Mouse (Mus musculus) ES-CJ7 (cell line): ENCODE results near the gene Tlcd2.

ENCODE experiments used
- DNase-seq: peaks from one replicate; pipeline ENCODE4 v3.0.0; 2011; ENCODE audit warnings: low read depth, low spot score

Gene Tlcd2

DNA sequence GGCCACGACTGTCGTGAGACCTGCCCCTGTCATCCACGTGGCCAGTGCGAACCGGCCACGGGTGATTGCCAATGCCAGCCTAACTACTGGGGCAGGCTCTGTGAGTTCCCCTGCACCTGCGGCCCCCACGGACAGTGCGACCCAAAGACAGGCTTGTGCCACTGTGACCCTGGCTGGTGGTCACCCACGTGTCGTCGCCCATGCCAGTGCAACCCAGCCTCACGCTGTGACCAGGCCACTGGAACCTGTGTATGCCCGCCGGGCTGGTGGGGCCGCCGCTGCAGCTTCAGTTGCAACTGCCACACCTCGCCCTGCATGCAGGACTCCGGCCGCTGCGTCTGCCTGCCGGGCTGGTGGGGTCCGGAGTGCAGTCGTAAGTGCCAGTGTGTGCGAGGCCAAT is 53.7 kb downstream of the Tlcd2 start:
- no peak for DNase-seq

DNA sequence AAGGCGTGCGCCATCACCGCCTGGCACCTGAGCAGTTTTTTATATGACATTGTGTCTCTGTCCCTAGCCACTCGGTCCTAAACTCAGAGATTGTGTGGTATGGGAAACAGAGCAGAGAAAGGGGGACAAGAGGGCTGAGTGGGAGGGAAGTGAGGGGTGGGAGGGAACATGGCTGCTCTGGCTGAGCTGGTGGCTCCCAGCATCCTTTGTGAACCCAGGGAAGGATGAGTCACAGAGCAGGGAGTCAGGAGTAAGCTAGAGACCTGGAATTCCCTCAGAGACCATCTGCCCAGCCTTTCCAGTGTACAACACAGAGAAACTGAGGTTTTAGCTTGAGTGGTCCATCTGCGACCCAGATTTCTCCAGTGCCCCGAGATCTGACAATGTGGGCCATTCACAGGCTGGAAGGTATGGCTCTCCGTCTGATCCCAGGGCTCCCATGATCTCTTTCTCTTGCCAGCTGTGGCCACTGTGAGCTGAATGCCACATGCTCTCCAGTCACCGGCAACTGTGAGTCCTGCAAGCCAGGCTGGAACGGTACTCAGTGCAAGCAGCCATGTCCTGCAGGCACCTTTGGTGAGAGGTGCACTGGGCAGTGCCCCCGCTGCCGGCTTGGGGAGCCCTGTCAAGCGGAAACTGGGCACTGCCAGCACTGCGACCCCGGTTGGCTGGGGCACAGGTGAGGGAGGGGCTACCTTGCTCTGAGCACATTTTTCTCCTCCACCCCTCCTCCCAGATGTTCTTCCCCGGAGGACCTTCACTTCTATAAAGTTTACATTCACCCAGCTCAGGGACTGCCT is 58.5 kb downstream of the Tlcd2 start:
- no peak for DNase-seq
